Mouse (Mus musculus) B cell, adult (primary cell): ENCODE data around the gene Xntrpc. TPM values are rescaled to one million over a fixed set of nuclear protein-coding genes. Genes with fewer than 3 reads are reported as not detected.

Experiments
- total RNA-seq: library from RNA; stranded (reverse); gene quantifications from 4 replicates; pipeline ENCODE4 v1.2.4, GENCODE M21; 2023; ENCODE audit not compliant: inconsistent age

The Xntrpc gene
- total RNA-seq = 5.4 to 7.0 TPM (median 5.8 TPM) in 4 replicates

GRCm38 (mm10) chr7:102065046-102065891 is at the start of gene Xntrpc, which contains the start of the genes Rnf121 and Xndc1:
Xntrpc (plus strand) TSS chr7:102065713.
Rnf121 (minus strand) TSS chr7:102065469.
Xndc1 (plus strand) TSS chr7:102065511.

GRCm38 (mm10) chr7:102018590-102018989 is 46.9 kb upstream of the Xntrpc start, which contains the start of gene Il18bp:
Il18bp (minus strand) TSS chr7:102018690.

GRCm38 (mm10) chr7:102082816-102083215 is 17.3 kb downstream of the Xntrpc start, which contains the start of gene Trpc2:
Trpc2 (plus strand) TSS chr7:102083116.

GRCm38 (mm10) chr7:102101487-102101886 is 36.0 kb downstream of the Xntrpc start, which contains the start of gene Art1:
Art1 (plus strand) TSS chr7:102101743.

GRCm38 (mm10) chr7:102109171-102109570 is 43.7 kb downstream of the Xntrpc start, which contains the start of gene Art5:
Art5 (minus strand) TSS chr7:102109489.

GRCm38 (mm10) chr7:102116579-102117331 is 51.2 kb downstream of the Xntrpc start, which contains the start of gene Chrna10:
Chrna10 (minus strand) TSS chr7:102116828.

Other genes with a start within 250 kb of the Xntrpc start
- gene Phox2a, start 247.4 kb upstream of the Xntrpc start, total RNA-seq = not detected in 4 replicates
- gene Inppl1, start 227.5 kb upstream of the Xntrpc start, total RNA-seq = 35.7 to 41.5 TPM (median 37.6 TPM) in 4 replicates
- gene Folr2, start 208.5 kb upstream of the Xntrpc start, total RNA-seq = 0.61 to 1.6 TPM (median 1.4 TPM) in 3 of 4 replicates, not detected in the other
- gene Anapc15, start 202.0 kb upstream of the Xntrpc start, total RNA-seq = 98.9 to 114 TPM (median 99.9 TPM) in 4 replicates
- not detected in 4 replicates for gene Folr1, start 194.9 kb upstream of the Xntrpc start, total RNA-seq
- 71.2 to 83.9 TPM (median 79.4 TPM) in 4 replicates for gene Lamtor1, start 159.8 kb upstream of the Xntrpc start, total RNA-seq
- 0.18 to 0.19 TPM in 2 of 4 replicates, not detected in the others for gene Tomt, start 159.4 kb upstream of the Xntrpc start, total RNA-seq
- gene Lrrc51, start 131.8 kb upstream of the Xntrpc start, total RNA-seq = 0.58 to 1.6 TPM (median 1.3 TPM) in 3 of 4 replicates, not detected in the other
- gene Numa1, start 131.6 kb upstream of the Xntrpc start, total RNA-seq = 264 to 277 TPM (median 271 TPM) in 4 replicates
- gene Il18bp, start 47.0 kb upstream of the Xntrpc start, total RNA-seq = 8.2 to 11.7 TPM (median 9.8 TPM) in 4 replicates
- 27.1 to 41.5 TPM (median 37.2 TPM) in 4 replicates for gene Rnf121, start 244 bp upstream of the Xntrpc start, total RNA-seq
- 43.5 to 52.2 TPM (median 48.8 TPM) in 4 replicates for gene Xndc1, start 202 bp upstream of the Xntrpc start, total RNA-seq
- gene Trpc2, start 17.4 kb downstream of the Xntrpc start, total RNA-seq = 2.7 to 4.2 TPM (median 3.4 TPM) in 4 replicates
- gene Art1, start 36.0 kb downstream of the Xntrpc start, total RNA-seq = not detected in 4 replicates
- 3.7 to 5.7 TPM (median 4.3 TPM) in 4 replicates for gene Art5, start 43.8 kb downstream of the Xntrpc start, total RNA-seq
- gene Chrna10, start 51.1 kb downstream of the Xntrpc start, total RNA-seq = not detected in 4 replicates
- 104 to 126 TPM (median 116 TPM) in 4 replicates for gene Nup98, start 144.5 kb downstream of the Xntrpc start, total RNA-seq
- 56.2 to 72.1 TPM (median 56.9 TPM) in 4 replicates for gene Pgap2, start 144.5 kb downstream of the Xntrpc start, total RNA-seq
- gene Rhog, start 190.3 kb downstream of the Xntrpc start, total RNA-seq = 138 to 149 TPM (median 144 TPM) in 4 replicates
- 71.0 to 85.1 TPM (median 76.3 TPM) in 4 replicates for gene Stim1, start 202.1 kb downstream of the Xntrpc start, total RNA-seq